Mouse (Mus musculus) brown adipose tissue, adult 24 weeks (tissue): ENCODE results near the gene Frmd4b. TPM values are rescaled to one million over a fixed set of nuclear protein-coding genes. Genes with fewer than 3 reads are reported as not detected.
"Not testable (repeated sequence)": the region's sequence is repeated elsewhere in the genome, so short reads cannot be mapped to it uniquely, and the experiment has no call there.

Experiments used
- H3K27ac ChIP-seq: fragments of 200-500 bp; replicated peaks from 2 replicates; pipeline ENCODE4 v1.5.1; 2012; ENCODE audit warnings: low read depth, mild to moderate bottlenecking, low read length
- H3K4me1 ChIP-seq: fragments of 200-500 bp; 2 replicates; pipeline ENCODE4 v1.6.1; 2012; ENCODE audit warnings: low read length, mixed read lengths; ENCODE audit not compliant: control insufficient read depth, insufficient read depth, insufficient read length
- H3K4me3 ChIP-seq: fragments of 200-500 bp; 2 replicates; pipeline ENCODE4 v1.5.1; 2012; ENCODE audit warnings: low read depth, mild to moderate bottlenecking, low read length, moderate library complexity; ENCODE audit not compliant: insufficient read depth
- polyA plus RNA-seq: library from polyadenylated mRNA; stranded (reverse); fragments of >200 nt; gene quantifications from 2 replicates; pipeline ENCODE4 v1.2.4, GENCODE M21; 2012; ENCODE audit not compliant: missing spikeins, insufficient read depth, insufficient read length

Gene Frmd4b
- polyA plus RNA-seq, 1 experiment = 3.2 TPM

- Histone ChIP-seq H3K4me1 (no peaks in the 10 kb centered on the region), H3K27ac (no peak overlapping the region), H3K4me3 (no peak overlapping the region)
Measured at GRCm38 (mm10) chr6:97384918-97385317, 232.4 kb downstream of the Frmd4b start.

- no peak overlapping the region for H3K4me3 ChIP-seq
- no peaks in the 10 kb centered on the region for H3K4me1 ChIP-seq
- no peak overlapping the region for H3K27ac ChIP-seq
Measured at GRCm38 (mm10) chr6:97381275-97381674, 236.1 kb downstream of the Frmd4b start.

DNA sequence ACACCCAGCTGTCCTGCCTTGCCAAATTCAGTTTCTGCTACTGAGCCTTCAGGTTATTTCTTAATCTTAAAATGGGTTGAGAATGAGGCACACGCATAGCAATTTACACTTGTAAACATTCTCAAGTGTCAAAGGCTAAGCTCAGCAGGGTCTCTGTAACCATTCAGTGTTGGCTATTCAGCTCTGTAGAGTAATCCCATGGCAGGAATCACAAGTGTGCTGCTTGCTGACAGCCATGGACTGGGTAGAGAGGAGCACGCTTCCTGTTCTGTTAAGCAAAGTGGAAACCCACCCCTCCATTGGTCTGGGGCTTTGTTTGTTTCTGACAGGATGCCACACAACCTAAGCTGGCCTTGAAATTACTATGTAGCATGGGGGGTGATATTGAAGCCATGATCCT lies 246.4 kb downstream of the Frmd4b start:
- Histone ChIP-seq H3K27ac (no peak overlapping the region), H3K4me3 (no peak overlapping the region), H3K4me1 (no peaks in the 10 kb centered on the region)

DNA sequence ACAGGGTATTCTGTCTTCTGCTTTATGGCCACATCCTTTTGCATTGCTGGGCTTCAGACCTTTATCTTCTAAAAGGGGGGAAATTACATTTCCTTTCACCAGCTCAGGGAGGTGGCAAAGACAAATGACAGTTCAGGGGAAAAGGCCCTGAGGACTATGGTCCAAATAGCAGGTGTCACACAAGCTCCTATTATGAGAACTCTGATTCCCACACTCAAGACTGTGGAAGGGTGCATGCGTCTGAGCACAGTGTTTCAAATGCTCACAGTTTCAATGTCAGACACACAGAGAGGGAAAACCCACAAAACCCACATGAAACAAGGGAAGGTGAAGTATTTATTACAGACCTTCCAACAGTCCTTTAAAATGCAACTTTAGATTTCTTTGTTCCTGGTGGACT lies 246.9 kb downstream of the Frmd4b start:
- Histone ChIP-seq H3K4me3 (no peak overlapping the region), H3K4me1 (no peaks in the 10 kb centered on the region), H3K27ac (no peak overlapping the region)

DNA sequence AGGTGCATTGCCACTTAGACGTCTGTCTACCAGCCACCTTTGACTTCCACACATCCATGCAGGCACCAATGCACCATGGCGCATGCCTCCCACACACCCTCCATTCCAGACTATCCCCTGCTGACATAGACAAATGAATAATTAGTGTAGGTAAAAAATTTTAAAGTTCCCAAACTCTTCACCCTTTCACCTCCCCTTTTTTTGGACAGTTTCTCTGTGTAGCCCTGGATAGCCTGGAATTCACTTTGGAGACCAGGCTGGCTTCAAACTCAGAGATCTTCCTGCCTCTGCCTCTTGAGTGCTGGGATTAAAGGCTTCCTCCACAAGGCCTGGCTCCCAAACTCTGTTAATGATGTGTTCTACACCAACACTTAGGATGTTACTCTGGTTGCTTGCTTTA lies 253.5 kb downstream of the Frmd4b start:
- H3K27ac ChIP-seq = no peak overlapping the region
- H3K4me1 ChIP-seq = no peaks in the 10 kb centered on the region
- H3K4me3 ChIP-seq = no peak overlapping the region

GRCm38 (mm10) chr6:97357606-97358005 lies 259.7 kb downstream of the Frmd4b start:
- not testable (repeated sequence) for H3K27ac ChIP-seq, H3K4me1 ChIP-seq, H3K4me3 ChIP-seq

DNA sequence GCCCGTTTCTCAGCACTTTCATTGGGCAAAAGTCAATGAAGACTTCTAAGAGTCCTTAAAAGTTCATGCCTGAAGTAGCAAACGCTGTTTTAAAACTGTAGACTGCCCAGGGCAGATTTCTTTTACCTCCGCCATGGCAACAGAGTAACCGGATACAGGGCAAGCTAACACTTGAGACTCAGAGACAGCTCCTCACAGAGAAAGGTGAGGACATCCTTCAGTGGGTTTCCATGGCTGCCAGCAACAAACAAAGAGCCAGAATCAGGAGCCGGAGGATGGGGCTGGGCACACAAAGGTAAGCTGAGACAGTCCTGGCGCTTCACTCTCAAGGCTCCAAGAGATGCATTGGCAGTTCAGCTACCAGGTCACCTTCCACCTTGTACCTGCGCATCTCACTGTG lies 260.7 kb downstream of the Frmd4b start:
- no peak overlapping the region for H3K4me3 ChIP-seq
- no peaks in the 10 kb centered on the region for H3K4me1 ChIP-seq
- no peak overlapping the region for H3K27ac ChIP-seq

- Histone ChIP-seq H3K4me3 (no peak overlapping the region), H3K4me1 (no peaks in the 10 kb centered on the region), H3K27ac (no peak overlapping the region)
Measured at GRCm38 (mm10) chr6:97355141-97355540, 262.2 kb downstream of the Frmd4b start.

DNA sequence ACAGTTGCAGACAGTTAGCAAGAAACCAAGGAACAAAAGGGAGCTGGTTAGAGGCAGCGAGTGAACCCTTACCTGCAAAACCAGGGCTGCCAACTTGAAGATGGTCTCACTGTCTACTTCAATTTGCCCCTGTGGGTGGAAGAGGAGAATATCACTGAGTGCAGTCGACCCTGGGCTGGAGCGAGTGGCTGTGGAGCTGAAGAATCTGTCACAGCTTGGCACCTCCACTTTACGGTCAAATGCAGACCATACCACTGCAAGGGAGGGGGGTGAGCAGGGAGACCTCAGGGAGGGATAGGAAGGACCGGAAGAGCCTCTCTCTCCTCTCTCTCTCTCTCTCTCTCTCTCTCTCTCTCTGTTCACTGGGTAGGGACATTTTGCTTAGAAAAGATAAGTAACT lies 263.4 kb downstream of the Frmd4b start:
- H3K4me1 ChIP-seq = no peaks in the 10 kb centered on the region; the same call in 1 of the 2 replicates
- H3K27ac ChIP-seq = no peak overlapping the region

GRCm38 (mm10) chr6:97353371-97353770 lies 264.0 kb downstream of the Frmd4b start:
- H3K4me3 ChIP-seq = no peak overlapping the region
- H3K4me1 ChIP-seq = no peaks in the 10 kb centered on the region; the same call in 1 of the 2 replicates
- H3K27ac ChIP-seq = no peak overlapping the region

More for the DNA sequence above, 263.4 kb downstream of the Frmd4b start:
- H3K4me3 ChIP-seq = no peak overlapping the region

DNA sequence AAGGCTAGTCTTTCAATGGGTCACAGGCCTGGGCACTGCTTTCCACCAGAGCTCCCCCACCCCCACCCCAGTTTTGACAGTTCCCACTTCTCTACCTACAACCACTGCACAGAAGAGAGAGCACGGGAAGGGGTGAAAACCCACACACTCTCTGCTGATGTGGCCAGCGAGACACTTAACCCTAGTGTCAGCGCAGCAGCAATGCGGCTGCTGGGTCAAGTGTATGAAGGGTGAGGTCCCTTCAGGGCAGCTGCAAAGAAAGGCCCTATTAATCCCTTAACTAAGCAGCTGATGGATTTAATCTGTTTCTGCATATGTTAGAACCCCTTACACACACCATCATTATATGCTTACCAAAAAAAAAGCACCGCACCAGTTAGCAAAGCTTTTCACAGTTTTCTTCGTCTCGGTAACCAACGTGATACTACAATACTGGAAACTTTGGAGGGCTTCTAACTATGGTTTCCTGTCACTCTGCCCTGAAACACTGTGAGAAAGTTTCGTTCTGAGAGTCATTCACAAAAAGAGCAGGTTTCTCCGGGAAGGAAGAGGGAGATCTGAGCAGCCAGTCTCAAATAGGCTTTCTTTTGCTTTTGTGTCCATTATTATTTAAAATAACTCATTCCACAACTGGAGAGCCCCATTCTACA lies 264.7 kb downstream of the Frmd4b start:
- Histone ChIP-seq H3K4me3 (no peak overlapping the region), H3K4me1 (no peaks in the 10 kb centered on the region; the same call in 1 of the 2 replicates), H3K27ac (no peak overlapping the region)

DNA sequence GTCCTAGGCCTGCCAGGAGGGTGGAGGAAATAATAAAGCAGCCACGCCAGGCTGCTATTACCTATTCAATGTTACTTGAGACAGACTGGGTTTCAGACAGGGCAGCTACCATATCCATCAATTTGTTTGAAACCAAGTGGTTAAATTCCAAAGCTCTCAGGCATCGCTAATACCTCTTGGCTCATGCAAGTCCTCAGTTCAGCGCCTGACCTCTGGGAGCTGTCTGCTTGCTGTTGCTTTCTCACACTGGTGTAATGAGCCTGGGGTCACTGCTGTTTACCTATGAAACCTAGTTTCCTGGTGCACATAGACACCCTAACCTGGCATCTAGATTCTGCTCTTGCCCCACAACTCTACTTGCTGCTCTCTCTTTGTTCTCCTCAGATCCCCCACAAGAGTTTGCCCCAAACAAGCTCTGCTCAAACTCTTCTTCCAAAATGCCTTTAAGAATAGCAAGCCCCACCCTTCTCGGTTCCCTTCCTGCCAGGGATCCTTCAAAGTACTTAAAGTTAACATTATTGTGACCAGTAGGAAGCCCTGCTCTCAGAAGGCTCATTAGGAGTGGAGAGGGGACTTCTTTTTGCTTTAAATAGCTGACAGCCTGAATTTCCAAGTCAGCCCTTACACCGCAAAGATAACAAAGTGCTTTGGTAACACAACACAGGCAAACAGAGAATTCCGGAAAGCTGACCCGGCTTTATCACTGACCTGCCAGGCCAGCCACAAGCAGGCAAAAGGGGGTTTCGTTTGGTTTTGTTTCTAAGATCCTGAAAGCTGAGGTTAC lies 267.8 kb downstream of the Frmd4b start:
- Histone ChIP-seq H3K27ac (0 out of 2 replicates have a peak overlapping the region, but pooled peaks have one; percentile 13), H3K4me3 (no peak overlapping the region; the same call in 1 of the 2 replicates), H3K4me1 (peaks cover 3% of the 10 kb centered on the region; the same call in 1 of the 2 replicates)

DNA sequence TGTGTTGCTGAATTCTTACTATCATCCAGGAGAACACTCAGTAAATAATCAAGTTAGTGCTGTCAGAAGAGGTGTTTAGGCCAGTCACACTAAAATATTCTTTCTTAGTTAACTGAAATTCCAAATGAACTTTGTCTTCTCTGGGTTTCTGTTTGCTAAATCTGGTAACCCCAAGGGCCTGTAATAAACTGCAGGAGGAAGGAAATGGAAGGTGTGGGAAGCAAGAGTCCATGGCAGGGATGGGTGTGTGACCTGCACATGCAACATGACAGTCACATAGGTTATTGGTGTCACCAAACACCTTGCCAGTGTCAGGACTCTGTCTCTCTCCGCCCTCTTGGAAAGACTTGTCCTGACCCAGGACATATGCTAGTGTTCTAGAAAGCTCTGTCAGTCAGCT lies 270.4 kb downstream of the Frmd4b start:
- Histone ChIP-seq H3K4me1 (peaks cover 3% of the 10 kb centered on the region; the same call in 1 of the 2 replicates), H3K27ac (no peak overlapping the region), H3K4me3 (no peak overlapping the region)

GRCm38 (mm10) chr6:97346527-97346926 lies 270.8 kb downstream of the Frmd4b start:
- Histone ChIP-seq H3K4me3 (no peak overlapping the region), H3K4me1 (peaks cover 3% of the 10 kb centered on the region; the same call in 1 of the 2 replicates), H3K27ac (no peak overlapping the region)

GRCm38 (mm10) chr6:97345921-97346320 lies 271.4 kb downstream of the Frmd4b start:
- H3K4me1 ChIP-seq = peaks cover 3% of the 10 kb centered on the region; the same call in 1 of the 2 replicates
- no peak overlapping the region for H3K4me3 ChIP-seq
- H3K27ac ChIP-seq = no peak overlapping the region

DNA sequence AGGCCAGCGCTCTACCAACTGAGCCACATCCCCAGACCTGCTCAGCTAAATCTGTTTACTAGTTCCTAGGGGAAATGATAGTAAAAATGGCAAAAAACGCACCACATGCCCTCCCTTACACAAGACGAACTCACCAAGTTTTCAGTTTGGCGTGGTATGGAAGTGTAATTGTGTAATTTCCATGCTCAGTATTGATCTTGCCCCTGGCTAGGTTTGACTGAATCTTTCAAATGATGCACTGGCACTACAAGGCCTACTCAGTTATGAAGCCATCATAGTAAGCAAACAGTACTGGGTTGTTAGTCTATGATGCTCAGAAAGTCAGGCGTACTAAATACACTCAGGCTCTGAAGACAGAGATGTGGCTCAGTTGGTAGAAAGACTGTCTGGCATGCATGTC lies 275.2 kb downstream of the Frmd4b start:
- Histone ChIP-seq H3K4me3 (no peak overlapping the region), H3K27ac (no peak overlapping the region), H3K4me1 (peaks cover 3% of the 10 kb centered on the region; the same call in 1 of the 2 replicates)
